Mouse (Mus musculus) MEL (cell line): Measurements from ENCODE around the gene 4933407L21Rik. TPM values are rescaled to one million over a fixed set of nuclear protein-coding genes. Genes with fewer than 3 reads are reported as not detected.

Experiments used
- DNase-seq: peaks from one replicate; pipeline ENCODE4 v3.0.0; 2011; ENCODE audit warnings: low read depth, low spot score
- H3K27ac ChIP-seq: 2 replicates; pipeline ENCODE4 v1.5.1; 2012; ENCODE audit warnings: low read depth, mild to moderate bottlenecking, control low read depth, low read length, moderate library complexity; ENCODE audit not compliant: control insufficient read depth
- H3K27me3 ChIP-seq, 2 experiments: fragments of 150-350 bp in 1 of 2; sonication (generic) in 1 of 2; 2 replicates each; pipeline ENCODE4 v1.6.1; 2012; ENCODE audit warnings: low read length in 2 of 2, mild to moderate bottlenecking in 2 of 2, improper control_type of control experiment in 1 of 2, moderate library complexity in 1 of 2; ENCODE audit not compliant: insufficient read depth in 2 of 2, control insufficient read depth in 1 of 2
- H3K36me3 ChIP-seq, 2 experiments: 2 replicates each; pipeline ENCODE4 v1.6.1; 2012 to 2014; ENCODE audit warnings: low read length in 2 of 2, improper control_type of control experiment in 1 of 2, inconsistent platforms in 1 of 2, mild to moderate bottlenecking in 1 of 2; ENCODE audit not compliant: insufficient read depth in 2 of 2, control insufficient read depth in 1 of 2
- H3K4me1 ChIP-seq, 2 experiments: fragments of 150-350 bp in 1 of 2; sonication (generic) in 1 of 2; 2 replicates each; pipeline ENCODE4 v1.6.1; 2012; ENCODE audit warnings: low read length in 2 of 2, improper control_type of control experiment in 1 of 2, mild to moderate bottlenecking in 1 of 2; ENCODE audit not compliant: insufficient read depth in 2 of 2, control insufficient read depth in 1 of 2
- H3K4me3 ChIP-seq, 2 experiments: fragments of 150-350 bp in 1 of 2; sonication (generic) in 1 of 2; 2 replicates each; pipeline ENCODE4 v1.5.1; 2012; ENCODE audit warnings: low read depth in 2 of 2, low read length in 2 of 2, mild to moderate bottlenecking in 2 of 2, moderate library complexity in 2 of 2, control low read depth in 1 of 2, improper control_type of control experiment in 1 of 2; ENCODE audit not compliant: control insufficient read depth in 1 of 2, insufficient read depth in 1 of 2
- H3K79me2 ChIP-seq: 2 replicates; pipeline ENCODE4 v1.6.1; 2012; ENCODE audit warnings: mild to moderate bottlenecking, low read length, moderate library complexity; ENCODE audit not compliant: control insufficient read depth, poor library complexity, insufficient read depth
- H3K9ac ChIP-seq: 2 replicates; pipeline ENCODE4 v1.6.1; 2012; ENCODE audit warnings: low read depth, mild to moderate bottlenecking, control low read depth, low read length, moderate library complexity; ENCODE audit not compliant: control insufficient read depth, poor library complexity, severe bottlenecking
- H3K9me3 ChIP-seq: fragments of 150-350 bp; sonication (generic); replicated peaks from 2 replicates; pipeline ENCODE4 v1.6.1; 2012; ENCODE audit warnings: mild to moderate bottlenecking, low read length, improper control_type of control experiment, moderate library complexity; ENCODE audit not compliant: insufficient read depth
- BHLHE40 ChIP-seq: IDR thresholded peaks from 2 replicates; pipeline ENCODE4 v1.6.1; 2012; ENCODE audit warnings: low read depth, mild to moderate bottlenecking, inconsistent platforms, low read length, improper control_type of control experiment, borderline replicate concordance
- CTCF ChIP-seq, 3 experiments: IDR thresholded peaks in 2 of 3; conservative IDR thresholded peaks in 1 of 3; 2 replicates each; pipeline ENCODE4 v1.5.1; 2011 to 2012; ENCODE audit warnings: low read length in 3 of 3, low read depth in 2 of 3, mild to moderate bottlenecking in 2 of 3, improper control_type of control experiment in 1 of 3, inconsistent platforms in 1 of 3, mixed read lengths in 1 of 3, moderate library complexity in 1 of 3; ENCODE audit not compliant: control insufficient read depth in 1 of 3, insufficient read depth in 1 of 3, poor library complexity in 1 of 3, severe bottlenecking in 1 of 3
- E2F4 ChIP-seq: IDR thresholded peaks from 2 replicates; pipeline ENCODE4 v1.6.1; 2011; ENCODE audit warnings: low read depth, low read length, improper control_type of control experiment, borderline replicate concordance
- EP300 ChIP-seq, 2 experiments: IDR thresholded peaks; 2 replicates each; pipeline ENCODE4 v1.6.1; 2011; ENCODE audit warnings: improper control_type of control experiment in 2 of 2, low read length in 2 of 2, low read depth in 1 of 2, mild to moderate bottlenecking in 1 of 2
- ETS1 ChIP-seq: IDR thresholded peaks from 2 replicates; pipeline ENCODE4 v1.6.1; 2012; ENCODE audit warnings: low read depth, mild to moderate bottlenecking, inconsistent platforms, low read length, improper control_type of control experiment, moderate library complexity
- GATA1 ChIP-seq: IDR thresholded peaks from 2 replicates; pipeline ENCODE4 v1.6.1; 2011; ENCODE audit warnings: low read depth, low read length, improper control_type of control experiment
- KAT2A ChIP-seq: conservative IDR thresholded peaks from 2 replicates; pipeline ENCODE4 v1.6.1; 2012; ENCODE audit warnings: low read depth, low read length, improper control_type of control experiment, inconsistent platforms
- MEF2A ChIP-seq: IDR thresholded peaks from 2 replicates; pipeline ENCODE4 v1.6.1; 2014; ENCODE audit warnings: low read depth, mild to moderate bottlenecking, inconsistent platforms, low read length, improper control_type of control experiment; ENCODE audit not compliant: poor library complexity, insufficient replicate concordance, severe bottlenecking; ENCODE audit errors: extremely low read depth
- MYB ChIP-seq: IDR thresholded peaks from 2 replicates; pipeline ENCODE4 v1.6.1; 2011; ENCODE audit warnings: mild to moderate bottlenecking, low read depth, low read length, improper control_type of control experiment
- POLR2A ChIP-seq, 2 experiments: IDR thresholded peaks; 2 replicates each; pipeline ENCODE4 v1.6.1; 2011 to 2012; ENCODE audit warnings: low read length in 2 of 2, mild to moderate bottlenecking in 2 of 2, control low read depth in 1 of 2, improper control_type of control experiment in 1 of 2, low read depth in 1 of 2, moderate library complexity in 1 of 2; ENCODE audit not compliant: control insufficient read depth in 1 of 2, insufficient read depth in 1 of 2, poor library complexity in 1 of 2
- POLR2AphosphoS2 ChIP-seq: IDR thresholded peaks from 2 replicates; pipeline ENCODE4 v1.6.1; 2011; ENCODE audit warnings: low read length, improper control_type of control experiment
- RAD21 ChIP-seq: IDR thresholded peaks from 2 replicates; pipeline ENCODE4 v1.6.1; 2011; ENCODE audit warnings: mild to moderate bottlenecking, low read depth, low read length, improper control_type of control experiment
- RCOR1 ChIP-seq: IDR thresholded peaks from 2 replicates; pipeline ENCODE4 v1.6.1; 2012; ENCODE audit warnings: low read depth, mild to moderate bottlenecking, inconsistent platforms, low read length, improper control_type of control experiment
- SIN3A ChIP-seq: IDR thresholded peaks from 2 replicates; pipeline ENCODE4 v1.6.1; 2012; ENCODE audit warnings: low read length, improper control_type of control experiment, inconsistent platforms
- SMC3 ChIP-seq: IDR thresholded peaks from 2 replicates; pipeline ENCODE4 v1.6.1; 2011; ENCODE audit warnings: low read depth, low read length, improper control_type of control experiment
- TAL1 ChIP-seq: IDR thresholded peaks from 2 replicates; pipeline ENCODE4 v1.6.1; 2012; ENCODE audit warnings: mild to moderate bottlenecking, inconsistent platforms, low read length, moderate library complexity, mixed read lengths
- ZKSCAN1 ChIP-seq: IDR thresholded peaks from 2 replicates; pipeline ENCODE4 v1.6.1; 2012; ENCODE audit warnings: low read depth, mild to moderate bottlenecking, inconsistent platforms, low read length, improper control_type of control experiment, moderate library complexity
- ZMIZ1 ChIP-seq: IDR thresholded peaks from 2 replicates; pipeline ENCODE4 v1.6.1; 2012; ENCODE audit warnings: low read depth, mild to moderate bottlenecking, inconsistent platforms, low read length, improper control_type of control experiment, moderate library complexity
- polyA plus RNA-seq, 2 experiments: library from polyadenylated mRNA; stranded (reverse) in 1 of 2; unstranded in 1 of 2; fragments of >175 nt in 1 of 2; fragments of >200 nt in 1 of 2; gene quantifications; 2 replicates each; pipeline versions ENCODE4 v1.2.1 to v1.2.4; 2012; ENCODE audit warnings: low replicate concordance in 2 of 2, low read depth in 1 of 2; ENCODE audit not compliant: insufficient read length in 2 of 2, insufficient read depth in 1 of 2, missing spikeins in 1 of 2
- total RNA-seq: library from RNA; depleted of rRNA; stranded (reverse); fragments of 300-350 nt; gene quantifications from 2 replicates; pipeline ENCODE4 v1.2.3, GENCODE M21; 2012

Gene 4933407L21Rik
- total and polyA plus RNA-seq, 3 experiments, result not detected

- no peak for DNase-seq
- no peaks in the 10 kb centered on the region for H3K9me3 ChIP-seq
These were observed 19.3 kb upstream of the 4933407L21Rik start for GRCm38 (mm10) chr1:85908754-85909590.

GRCm38 (mm10) chr1:85913078-85913755 is 15.1 kb upstream of the 4933407L21Rik start:
- TF ChIP-seq MEF2A, result no peak
- no peak for TF ChIP-seq SIN3A
- no peak for TF ChIP-seq EP300 (IDR thresholded peaks at IDR 0.05; ENCODE audit: low read depth in 1 of 2, low read length in 2 of 2)
- TF ChIP-seq ETS1, result no peak
- no peak for TF ChIP-seq CTCF (IDR thresholded peaks at IDR 0.05 in 2 of 3, conservative IDR thresholded peaks at IDR 0.05 in 1 of 3; ENCODE audit: control insufficient read depth in 1 of 3, insufficient read depth in 1 of 3, low read depth in 2 of 3, low read length in 3 of 3, poor library complexity in 1 of 3, severe bottlenecking in 1 of 3)
- no peak for TF ChIP-seq SMC3
- no peak for TF ChIP-seq GATA1
- TF ChIP-seq POLR2AphosphoS2, result no peak
- TF ChIP-seq MYB, result no peak
- no peak for TF ChIP-seq BHLHE40
- no peak for TF ChIP-seq E2F4
- TF ChIP-seq RAD21, result no peak
- no peak for TF ChIP-seq ZKSCAN1
- no peak for TF ChIP-seq TAL1
- no peak for TF ChIP-seq POLR2A (IDR thresholded peaks at IDR 0.05; ENCODE audit: control insufficient read depth in 1 of 2, insufficient read depth in 1 of 2, low read depth in 1 of 2, low read length in 2 of 2, poor library complexity in 1 of 2)
- TF ChIP-seq KAT2A, result no peak
- TF ChIP-seq RCOR1, result no peak
- no peak for TF ChIP-seq ZMIZ1
- TF ChIP-seq, all 39 proteins: peak for 0
- DNase-seq, result no peak
- Histone ChIP-seq H3K4me3 (no peak overlapping the region), H3K36me3 (no peaks in the 10 kb centered on the region), H3K79me2 (no peaks in the 10 kb centered on the region), H3K27ac (no peak overlapping the region), H3K27me3 (peaks cover 0 to 1% of the 10 kb centered on the region in 2 experiments; a peak in 2 of 4 replicates), H3K4me1 (no peaks in the 10 kb centered on the region), H3K9me3 (no peaks in the 10 kb centered on the region), H3K9ac (no peak overlapping the region)

More at GRCm38 (mm10) chr1:85908754-85909590, 19.3 kb upstream of the 4933407L21Rik start:
- no peak overlapping the region for H3K9ac ChIP-seq
- no peak overlapping the region for H3K27ac ChIP-seq
- H3K27me3 ChIP-seq, result no peaks in the 10 kb centered on the region
- no peak overlapping the region for H3K4me3 ChIP-seq
- H3K36me3 ChIP-seq, result no peaks in the 10 kb centered on the region; a peak in 1 of 4 replicates
- TF ChIP-seq RCOR1 (no peak), ZMIZ1 (no peak), TAL1 (no peak)
- no peaks in the 10 kb centered on the region for H3K4me1 ChIP-seq
- no peaks in the 10 kb centered on the region for H3K79me2 ChIP-seq
